Mouse (Mus musculus): ENCODE results near the gene Musk. TPM values are rescaled to one million over a fixed set of nuclear protein-coding genes. Genes with fewer than 3 reads are reported as not detected.

Gene Musk
- not detected for polyA plus RNA-seq (2017; shearing (Covaris generic))

GRCm38 (mm10) chr4:58285687-58286086 lies at the start of gene Musk:
Gene Musk, plus strand, starts transcription at chr4:58285960.

Other genes with a start within 250 kb of the Musk start
- 0.93 TPM for gene Svep1, start 79.1 kb upstream of the Musk start, polyA plus RNA-seq (2017; shearing (Covaris generic))

Data from effector memory CD4-positive, alpha-beta T cell, adult 7 months (primary cell).